Mouse (Mus musculus) left cerebral cortex, postnatal 10 days (tissue): ENCODE results near the gene Cdk2. TPM values are rescaled to one million over a fixed set of nuclear protein-coding genes. Genes with fewer than 3 reads are reported as not detected.

Source experiments
- DNase-seq, 2 experiments: peaks; one replicate each; pipeline ENCODE4 v3.0.0; 2021 to 2022; ENCODE audit warnings: low spot score in 2 of 2, mixed read lengths in 1 of 2; ENCODE audit errors: extremely low spot score in 1 of 2
- intact Hi-C: fragments of 180-260 bp; cut with DNase I; formaldehyde crosslinking; loops from one replicate; pipeline ENCODE4 v1.15.1; 2025
- total RNA-seq, 2 experiments: library from RNA; stranded (reverse); gene quantifications; 2 replicates each; pipeline ENCODE4 v1.2.3; 2021

Cdk2 gene
- total RNA-seq, 2 experiments from 2014 or later = 4.3 to 4.7 TPM

GRCm38 (mm10) chr10:128665307-128665706 is 39.5 kb downstream of the Cdk2 start:
- intact Hi-C loops = no loop called here

GRCm38 (mm10) chr10:128664808-128665207 is 40.0 kb downstream of the Cdk2 start:
- intact Hi-C loops = no loop called here
- no peak for DNase-seq

More at GRCm38 (mm10) chr10:128665307-128665706, 39.5 kb downstream of the Cdk2 start:
- no peak for DNase-seq

GRCm38 (mm10) chr10:128663441-128664220 is 41.2 kb downstream of the Cdk2 start:
- no peak for DNase-seq
- intact Hi-C loops = no loop called here

GRCm38 (mm10) chr10:128662465-128662864 is 42.4 kb downstream of the Cdk2 start:
- DNase-seq = no peak
- intact Hi-C loops = no loop called here

GRCm38 (mm10) chr10:128659490-128659889 is 45.3 kb downstream of the Cdk2 start:
- intact Hi-C loops = no loop called here
- no peak for DNase-seq

GRCm38 (mm10) chr10:128657844-128658243 is 47.0 kb downstream of the Cdk2 start:
- no peak for DNase-seq

GRCm38 (mm10) chr10:128656731-128657130 is 48.1 kb downstream of the Cdk2 start:
- DNase-seq = no peak
- intact Hi-C loops = no loop called here

More at GRCm38 (mm10) chr10:128657844-128658243, 47.0 kb downstream of the Cdk2 start:
- intact Hi-C loops = no loop called here

GRCm38 (mm10) chr10:128655254-128655653 is 49.6 kb downstream of the Cdk2 start:
- intact Hi-C loops = no loop called here

GRCm38 (mm10) chr10:128653866-128654265 is 51.0 kb downstream of the Cdk2 start:
- intact Hi-C loops = no loop called here
- DNase-seq = no peak

More at GRCm38 (mm10) chr10:128655254-128655653, 49.6 kb downstream of the Cdk2 start:
- DNase-seq = no peak

Other genes starting within 250 kb of the Cdk2 start
- 100 to 1,000 TPM; 204 to 226 TPM for gene Smarcc2, start 245.8 kb downstream of the Cdk2 start, total RNA-seq
- gene Myl6, start 210.9 kb downstream of the Cdk2 start, total RNA-seq = 100 to 1,000 TPM; 602 to 610 TPM
- gene Myl6b, start 206.3 kb downstream of the Cdk2 start, total RNA-seq = 10 to 100 TPM; 30.9 to 34.1 TPM
- 1 to 10 TPM; 8.9 to 9.3 TPM for gene Esyt1, start 179.2 kb downstream of the Cdk2 start, total RNA-seq
- 10 to 100 TPM; 10.8 to 10.9 TPM for gene Zc3h10, start 157.3 kb downstream of the Cdk2 start, total RNA-seq
- 1,000 to 10,000 TPM; 2,483 to 2,553 TPM for gene Rpl41, start 155.7 kb downstream of the Cdk2 start, total RNA-seq
- 10 to 100 TPM; 80.0 to 83.7 TPM for gene Pa2g4, start 139.0 kb downstream of the Cdk2 start, total RNA-seq
- gene Erbb3, start 115.4 kb downstream of the Cdk2 start, total RNA-seq = 1 to 10 TPM; 1.1 to 2.2 TPM
- 100 to 1,000 TPM; 382 to 405 TPM for gene Rps26, start 78.3 kb downstream of the Cdk2 start, total RNA-seq
- gene Ikzf4, start 59.0 kb downstream of the Cdk2 start, total RNA-seq = 10 to 100 TPM; 18.5 to 19.8 TPM
- 10 to 100 TPM; 11.1 to 11.8 TPM for gene Suox, start 31.0 kb downstream of the Cdk2 start, total RNA-seq
- gene Rab5b, start 8.8 kb downstream of the Cdk2 start, total RNA-seq = 100 to 1,000 TPM; 120 to 121 TPM
- under 1 TPM; 0.51 to 0.63 TPM for gene Pmel, start 836 bp downstream of the Cdk2 start, total RNA-seq
- gene Dgka, start 39.8 kb upstream of the Cdk2 start, total RNA-seq = 1 to 10 TPM; 5.7 to 5.8 TPM
- 10 to 100 TPM; 34.3 to 34.6 TPM for gene Pym1, start 42.9 kb upstream of the Cdk2 start, total RNA-seq
- gene Mmp19, start 85.9 kb upstream of the Cdk2 start, total RNA-seq = under 1 TPM; 0.49 to 0.59 TPM
- 10 to 100 TPM; 61.9 to 63.1 TPM for gene Dnajc14, start 99.0 kb upstream of the Cdk2 start, total RNA-seq
- gene Tmem198b, start 99.3 kb upstream of the Cdk2 start, total RNA-seq = 10 to 100 TPM; 12.2 to 12.5 TPM
- gene Sarnp, start 112.3 kb upstream of the Cdk2 start, total RNA-seq = 10 to 100 TPM; 37.4 to 42.2 TPM
- 1 to 10 TPM; 4.4 to 6.7 TPM for gene Ormdl2, start 116.6 kb upstream of the Cdk2 start, total RNA-seq
- 10 to 100 TPM; 13.2 to 16.2 TPM for gene Gdf11, start 186.7 kb upstream of the Cdk2 start, total RNA-seq
- gene Cd63, start 196.0 kb upstream of the Cdk2 start, total RNA-seq = 10 to 100 TPM; 63.0 to 66.0 TPM
- gene Rdh5, start 217.9 kb upstream of the Cdk2 start, total RNA-seq = 1 to 10 TPM; 5.5 to 6.1 TPM
- gene Bloc1s1, start 219.0 kb upstream of the Cdk2 start, total RNA-seq = 10 to 100 TPM; 84.3 to 85.3 TPM
- gene Itga7, start 228.8 kb upstream of the Cdk2 start, total RNA-seq = 10 to 100 TPM; 14.2 to 14.9 TPM